Mouse (Mus musculus) megakaryocyte-erythroid progenitor cell, adult 5-6 weeks (primary cell): ENCODE data around the gene Txk. TPM values are rescaled to one million over a fixed set of nuclear protein-coding genes. Genes with fewer than 3 reads are reported as not detected.
A peak's percentile ranks its signal among the peaks of the same experiment; 100 is the strongest.

Source experiments
- ATAC-seq: replicated peaks from 2 replicates; pipeline ENCODE4 v1.8.0; 2016; ENCODE audit warnings: mild to moderate bottlenecking, inconsistent platforms; ENCODE audit not compliant: severe bottlenecking, poor library complexity, low FRiP score, low TSS enrichment
- total RNA-seq, 2 experiments: library from RNA; stranded (forward) in 1 of 2; stranded (reverse) in 1 of 2; fragments of 200-1000, 215-1000 nt in 1 of 2; fragments of >200 nt in 1 of 2; fragmentation: Nextera tagmentation in 1 of 2; gene quantifications; 2 replicates each; pipeline ENCODE4 v1.2.3; 2014 to 2017

Gene Txk
- total RNA-seq (2014; fragmentation: Nextera tagmentation) (0.96 and 7.8 TPM in 2 replicates), total RNA-seq (2017) (0.15 and 1.2 TPM in 2 replicates)

- ATAC-seq, result no peak
Observed at GRCm38 (mm10) chr5:72752585-72752984, at the start of gene Txk. Txk (minus strand) TSS chr5:72752777.

GRCm38 (mm10) chr5:72798563-72798962 lies 46.0 kb upstream of the Txk start:
- ATAC-seq, result no peak

- ATAC-seq, result peak; percentile 64
Observed at GRCm38 (mm10) chr5:72796186-72796613, 43.6 kb upstream of the Txk start.

DNA sequence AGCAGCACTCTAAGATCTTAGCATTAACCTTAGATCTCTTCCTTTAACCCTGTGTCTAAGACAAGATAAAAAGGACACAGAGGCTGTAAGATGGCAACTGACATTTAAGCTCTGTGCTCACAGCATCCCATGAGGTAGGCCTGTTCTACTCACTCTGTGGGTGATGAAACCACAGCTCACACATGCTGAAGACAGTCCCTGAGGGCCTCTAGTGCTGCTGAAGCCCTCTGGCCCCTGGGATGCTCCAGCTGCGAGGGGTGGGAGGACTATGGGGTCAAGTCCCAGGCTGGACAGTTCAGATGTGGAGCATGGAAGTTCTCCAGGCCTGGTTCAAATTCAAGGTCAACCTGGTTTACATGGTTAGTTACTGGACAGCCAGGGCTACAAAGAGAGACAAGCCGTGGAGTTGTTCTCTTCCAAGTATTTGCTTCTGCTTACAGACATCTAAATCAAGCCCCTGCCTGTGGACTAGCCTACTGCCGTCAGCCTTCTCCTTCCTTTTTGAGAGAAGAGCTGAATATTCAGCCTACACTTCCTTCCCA lies 40.8 kb upstream of the Txk start:
- no peak for ATAC-seq

- no peak for ATAC-seq
Observed at GRCm38 (mm10) chr5:72791789-72792188, 39.2 kb upstream of the Txk start.

- no peak for ATAC-seq
Observed at GRCm38 (mm10) chr5:72791386-72791785, 38.8 kb upstream of the Txk start.

- ATAC-seq, result no peak
Observed at GRCm38 (mm10) chr5:72785451-72785850, 32.9 kb upstream of the Txk start.

DNA sequence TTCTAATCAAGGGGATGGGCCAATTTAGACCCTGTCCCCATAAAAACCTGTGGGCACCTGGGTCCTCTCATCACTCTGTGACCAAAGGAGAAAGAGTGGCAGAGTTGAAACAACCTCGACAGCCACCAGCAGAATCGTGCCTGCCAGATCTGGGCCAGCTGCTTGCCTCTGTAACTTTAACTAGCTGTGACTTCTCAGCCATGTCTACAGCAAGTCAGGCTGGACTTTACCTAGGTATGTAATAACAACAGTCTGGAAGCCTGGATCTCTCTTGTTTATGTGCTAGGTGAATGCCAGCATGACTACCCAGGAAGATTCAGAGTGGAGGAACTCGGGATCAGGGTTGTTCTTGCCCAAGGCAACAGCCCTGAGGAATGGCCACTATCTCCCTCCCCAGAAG lies 32.1 kb upstream of the Txk start:
- no peak for ATAC-seq

GRCm38 (mm10) chr5:72783957-72784356 lies 31.4 kb upstream of the Txk start:
- peak; percentile 29; the same call in 1 of the 2 replicates for ATAC-seq

- peak; percentile 88 for ATAC-seq
Observed at GRCm38 (mm10) chr5:72783123-72783522, 30.5 kb upstream of the Txk start.

- no peak for ATAC-seq
Observed at GRCm38 (mm10) chr5:72781776-72782175, 29.2 kb upstream of the Txk start.

DNA sequence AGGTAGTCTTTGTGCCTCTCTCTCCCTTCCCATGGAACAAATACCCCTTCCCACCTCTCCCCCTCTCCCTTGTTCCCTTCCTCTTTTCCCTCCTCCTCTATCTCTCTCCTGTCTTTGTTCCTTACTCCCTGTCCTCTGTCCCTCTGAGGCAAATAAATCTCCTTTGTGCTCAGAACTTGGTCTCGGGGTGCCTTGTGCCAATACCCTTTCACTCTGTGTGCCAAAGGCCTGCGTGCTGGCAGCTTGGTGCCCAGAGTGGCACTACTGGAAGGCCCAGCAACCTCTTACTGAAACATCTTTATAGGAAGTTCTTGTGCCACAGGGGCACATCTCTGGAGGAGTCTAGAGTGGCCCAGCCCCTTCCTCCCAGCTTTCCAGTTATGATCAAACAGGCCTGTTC lies 24.0 kb upstream of the Txk start:
- ATAC-seq, result no peak

DNA sequence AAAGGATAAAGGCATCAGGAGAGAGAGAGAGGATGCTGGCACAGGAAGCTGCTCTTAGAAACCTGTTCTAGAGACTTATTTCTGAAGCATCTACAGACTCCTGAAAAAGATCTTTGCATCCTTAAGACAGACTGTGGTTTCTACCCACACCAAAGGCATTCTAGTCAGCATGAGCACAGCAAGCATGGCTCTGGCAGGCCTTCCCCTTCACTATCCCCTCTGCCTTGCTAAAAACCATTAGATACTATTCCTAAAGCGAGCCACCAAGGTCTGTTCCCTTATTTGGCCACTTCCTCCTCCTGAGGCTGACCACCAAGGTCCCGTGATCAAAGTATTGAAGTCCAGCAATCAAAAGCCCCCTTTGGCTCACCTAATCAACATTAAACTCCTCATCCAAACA lies 23.6 kb upstream of the Txk start:
- no peak for ATAC-seq

- ATAC-seq, result no peak
Observed at GRCm38 (mm10) chr5:72769841-72770240, 17.3 kb upstream of the Txk start.

DNA sequence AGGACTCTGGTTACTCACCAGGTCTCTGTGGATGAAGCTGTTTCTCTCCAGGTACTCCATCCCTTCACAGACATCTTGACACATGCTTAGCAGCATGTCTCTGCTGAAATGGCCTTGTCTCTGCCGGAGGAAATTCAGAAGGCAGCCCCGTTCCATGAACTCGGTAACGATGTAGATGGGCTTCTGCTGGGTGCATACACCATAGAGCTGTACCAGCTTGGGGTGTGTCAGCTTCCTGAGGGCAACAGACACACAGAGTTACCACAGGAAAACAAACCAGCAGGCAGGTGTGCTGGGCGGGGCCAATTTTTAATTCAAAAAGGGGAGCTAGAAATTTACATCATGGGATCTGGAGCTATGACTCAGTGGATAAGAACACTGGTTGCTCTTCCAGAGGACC lies 11.0 kb upstream of the Txk start:
- ATAC-seq, result no peak

GRCm38 (mm10) chr5:72763025-72763424 lies 10.4 kb upstream of the Txk start:
- no peak for ATAC-seq

DNA sequence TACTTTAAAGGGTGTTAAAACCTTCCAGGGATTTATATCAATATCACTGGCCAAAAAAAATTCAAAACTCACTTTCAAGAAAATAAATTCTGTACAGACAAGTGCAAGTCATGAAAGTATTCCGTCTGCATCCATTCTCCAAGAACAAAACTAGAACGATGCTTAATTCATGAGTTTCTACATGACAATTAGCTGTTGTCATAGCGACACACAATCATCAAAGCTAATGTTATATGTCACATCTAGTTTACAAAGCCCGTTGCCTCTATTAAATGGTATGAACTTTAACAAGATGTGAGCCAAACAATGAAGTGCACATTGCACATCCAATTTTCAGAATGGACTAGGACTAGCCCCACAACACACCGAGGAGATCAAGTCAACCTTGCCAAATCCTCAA lies 9.2 kb upstream of the Txk start:
- ATAC-seq, result no peak

GRCm38 (mm10) chr5:72761237-72761636 lies 8.7 kb upstream of the Txk start:
- ATAC-seq, result no peak

DNA sequence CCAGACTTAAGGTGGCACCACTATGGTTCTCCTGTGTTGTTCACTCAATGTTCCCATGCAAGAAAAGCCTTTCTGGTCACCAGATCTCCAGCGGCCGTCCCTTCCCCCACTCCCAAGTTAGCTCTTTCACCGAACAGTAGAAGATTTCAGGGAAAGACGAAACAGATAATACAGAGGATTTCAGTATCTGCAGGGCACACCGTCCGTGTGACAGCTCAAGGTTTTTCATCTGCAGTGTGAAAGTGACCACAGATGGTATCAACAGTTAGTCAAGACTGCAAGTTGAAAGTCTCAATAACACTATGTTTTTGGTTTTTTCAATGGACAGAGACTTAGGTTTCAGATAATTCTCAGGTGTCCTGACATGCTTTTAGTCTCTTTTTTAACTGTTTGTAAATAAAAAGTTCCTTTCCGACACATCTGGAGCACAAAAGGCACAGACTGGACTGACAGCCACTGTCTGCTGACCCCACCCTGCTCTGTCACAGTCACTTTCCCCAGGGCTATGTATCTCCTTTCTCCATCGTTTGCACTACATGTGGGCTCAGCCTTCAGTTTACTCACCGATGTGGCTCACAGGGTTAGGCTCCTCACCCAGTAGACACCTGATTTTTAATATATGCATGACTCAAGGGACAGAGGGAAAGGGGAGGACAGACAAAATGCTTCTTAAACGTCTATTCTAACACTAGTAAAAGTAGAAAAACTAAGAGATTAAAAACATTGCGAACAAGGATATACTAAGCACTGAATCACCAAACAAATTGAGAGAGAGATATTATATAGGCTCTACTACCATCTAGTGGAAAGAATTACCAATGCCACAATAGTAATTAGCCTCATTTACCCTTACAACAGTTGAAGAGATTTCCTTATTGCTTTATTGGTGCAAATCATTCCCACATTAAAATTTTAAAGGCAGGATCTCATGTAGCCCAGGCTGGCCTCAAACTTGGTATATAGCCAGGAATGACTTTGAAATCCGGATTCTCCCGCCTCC lies 6.6 kb upstream of the Txk start:
- ATAC-seq, result peak; percentile 75

GRCm38 (mm10) chr5:72757155-72757773 lies 4.7 kb upstream of the Txk start:
- no peak for ATAC-seq
